Mouse (Mus musculus) naive thymus-derived CD4-positive, alpha-beta T cell, adult 5 months (primary cell): ENCODE data around the gene Mcf2l. TPM values are rescaled to one million over a fixed set of nuclear protein-coding genes. Genes with fewer than 3 reads are reported as not detected.

ENCODE experiments used
- polyA plus RNA-seq: library from polyadenylated mRNA; unstranded; fragments of 100-300 nt; shearing (Covaris generic); gene quantifications from one replicate; pipeline ENCODE4 v1.2.1, GENCODE M21; 2017

Gene Mcf2l
- polyA plus RNA-seq: 0.16 TPM

DNA sequence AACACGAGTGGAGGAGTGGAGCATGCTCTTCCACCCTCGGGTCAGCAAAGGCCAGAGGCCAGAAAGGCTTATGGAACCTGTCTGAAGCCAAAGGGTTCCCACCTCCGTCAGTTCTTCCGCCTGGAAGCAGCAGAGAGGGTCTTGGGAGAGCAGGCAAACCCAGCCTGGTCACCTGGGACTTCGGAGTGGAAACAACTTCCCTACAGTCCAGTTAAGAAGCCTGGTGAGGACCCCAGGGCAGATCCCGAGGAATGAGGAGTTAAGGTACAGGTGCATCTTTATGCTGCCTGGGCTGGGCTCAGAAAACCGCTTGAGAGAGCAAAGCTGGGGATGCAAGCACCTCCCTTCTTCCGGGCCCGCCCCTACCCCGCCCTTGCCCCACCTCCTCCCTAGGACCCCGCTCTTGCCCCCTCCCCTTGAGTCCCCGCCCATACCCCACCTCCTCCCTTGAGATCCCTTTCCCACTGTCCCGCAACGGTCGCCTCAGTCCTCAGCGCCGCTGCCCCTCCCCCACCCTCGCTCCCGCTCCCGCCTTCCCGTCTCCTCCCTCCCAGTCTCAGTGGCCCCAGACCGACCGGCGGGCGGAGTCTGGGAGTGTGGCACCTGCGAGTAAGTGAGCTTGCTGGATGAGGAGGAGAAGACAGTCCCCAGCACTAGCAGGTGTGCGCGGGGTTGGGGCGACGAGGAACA lies at the start of gene Mcf2l:
TSS of gene Mcf2l (plus strand) at position 450 of the 690 bp plus-strand sequence.

DNA sequence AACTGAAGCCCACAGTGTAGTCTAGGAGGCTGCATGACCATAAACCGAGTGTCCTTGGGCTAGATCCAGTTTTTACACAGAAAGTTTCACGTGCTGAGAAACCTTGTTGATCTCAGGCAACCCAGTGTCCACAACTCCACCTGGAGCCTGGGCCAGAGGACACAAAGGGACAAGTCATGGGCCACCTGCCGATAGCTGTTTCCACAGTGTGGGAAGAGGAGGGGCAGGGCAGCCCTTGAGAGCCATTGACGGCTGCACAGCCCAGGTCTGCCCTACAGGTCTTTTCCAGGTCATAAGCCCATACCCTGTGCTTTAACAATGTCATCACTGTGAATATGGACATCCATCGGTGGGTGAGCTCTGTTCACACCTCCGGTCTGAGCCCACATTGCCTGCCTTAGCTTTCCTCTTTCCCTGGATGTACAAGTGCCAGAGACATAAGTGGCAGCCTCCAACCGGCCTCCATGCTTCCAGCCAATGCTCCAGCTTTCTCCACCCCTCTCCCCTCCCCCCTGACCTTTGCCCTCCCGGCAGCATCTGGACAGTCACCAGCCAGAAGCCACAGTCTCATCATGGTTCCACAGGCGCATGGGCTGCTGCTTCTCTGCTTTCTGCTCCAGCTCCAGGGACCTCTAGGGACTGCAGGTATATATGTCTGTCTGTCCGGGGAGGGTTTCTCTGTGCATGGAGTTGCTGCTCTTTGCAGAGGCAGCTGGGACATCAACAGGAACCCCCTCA lies 152.1 kb downstream of the Mcf2l start, which contains the start of gene F7:
TSS of gene F7 (plus strand) at position 548 of the 738 bp plus-strand sequence.

DNA sequence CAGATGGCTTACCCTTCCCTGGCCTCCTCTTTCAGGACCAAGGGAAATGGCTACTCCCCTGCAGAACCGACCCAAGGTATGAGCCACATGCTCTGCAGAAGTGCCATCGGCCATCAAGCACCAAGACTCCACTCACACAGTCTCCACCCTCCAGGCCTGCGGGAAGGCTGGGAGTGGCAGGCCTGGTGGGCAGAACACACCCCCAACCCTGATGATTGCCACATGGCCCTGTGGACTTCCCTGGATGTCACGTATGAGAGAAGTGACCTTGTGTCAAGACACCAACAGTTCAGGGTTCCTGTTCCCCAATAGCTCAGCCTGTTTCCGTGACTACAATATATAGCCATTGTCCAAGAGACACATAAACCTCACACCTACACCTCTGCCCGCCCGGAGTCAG lies 163.4 kb downstream of the Mcf2l start, which contains the start of gene F10:
TSS of gene F10 (plus strand) at position 294 of the 400 bp plus-strand sequence.

GRCm38 (mm10) chr8:13060441-13061150 lies 187.0 kb downstream of the Mcf2l start, which contains the start of gene Proz:
TSS of gene Proz (plus strand) at chr8:13060914.

Other genes with a start within 250 kb of the Mcf2l start
- 74.1 TPM for gene Tubgcp3, start 201.6 kb upstream of the Mcf2l start, polyA plus RNA-seq
- 16.6 TPM for gene Atp11a, start 116.8 kb upstream of the Mcf2l start, polyA plus RNA-seq
- gene F7, start 152.2 kb downstream of the Mcf2l start, polyA plus RNA-seq: not detected
- not detected for gene F10, start 163.5 kb downstream of the Mcf2l start, polyA plus RNA-seq
- gene Proz, start 187.1 kb downstream of the Mcf2l start, polyA plus RNA-seq: 1.5 TPM
- 47.7 TPM for gene Pcid2, start 231.7 kb downstream of the Mcf2l start, polyA plus RNA-seq
- 26.8 TPM for gene Cul4a, start 231.8 kb downstream of the Mcf2l start, polyA plus RNA-seq